Mouse (Mus musculus): ENCODE results near the gene Frrs1l.

Frrs1l gene

DNA sequence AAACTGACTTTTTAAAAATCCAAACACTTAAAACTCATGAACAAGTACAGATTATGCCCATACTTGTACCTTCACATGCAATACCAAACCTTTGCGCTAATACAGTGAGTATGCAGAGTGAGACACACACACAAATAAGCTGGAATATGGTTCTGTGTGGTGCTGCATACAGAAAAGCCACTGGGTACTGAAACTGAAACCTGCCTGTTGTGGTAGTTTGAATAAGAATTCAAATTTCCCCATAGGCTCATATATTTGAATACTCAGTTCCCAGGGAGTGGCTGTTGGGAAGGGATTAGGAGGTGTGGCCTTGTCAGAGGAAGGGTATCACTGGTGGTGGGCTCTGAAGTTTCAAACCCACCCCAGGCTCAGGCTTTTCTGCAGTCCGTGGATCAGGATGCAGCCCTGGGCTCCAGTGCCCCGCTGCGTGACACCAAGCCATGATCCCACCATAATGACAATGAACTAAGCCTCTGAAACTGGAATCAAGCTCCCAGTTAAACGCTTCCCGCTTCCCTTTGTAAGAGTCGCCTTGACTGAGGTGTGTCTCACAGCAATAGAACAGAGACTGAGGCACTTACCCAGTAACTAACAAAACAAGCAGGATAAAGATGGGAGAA, 77.7 kb downstream of the Frrs1l start:
- DNase-seq (ENCODE audit: low spot score), result no peak

GRCm38 (mm10) chr4:56909568-56909967, 80.6 kb downstream of the Frrs1l start:
- DNase-seq (ENCODE audit: low spot score), result no peak

GRCm38 (mm10) chr4:56907671-56908070, 82.5 kb downstream of the Frrs1l start:
- DNase-seq (ENCODE audit: low spot score), result no peak
